Mouse (Mus musculus): Measurements from ENCODE around the gene Col4a2. TPM values are rescaled to one million over a fixed set of nuclear protein-coding genes. Genes with fewer than 3 reads are reported as not detected.

Gene Col4a2
- polyA plus RNA-seq, 1 experiment from 2014 or later = 44.5 TPM

DNA sequence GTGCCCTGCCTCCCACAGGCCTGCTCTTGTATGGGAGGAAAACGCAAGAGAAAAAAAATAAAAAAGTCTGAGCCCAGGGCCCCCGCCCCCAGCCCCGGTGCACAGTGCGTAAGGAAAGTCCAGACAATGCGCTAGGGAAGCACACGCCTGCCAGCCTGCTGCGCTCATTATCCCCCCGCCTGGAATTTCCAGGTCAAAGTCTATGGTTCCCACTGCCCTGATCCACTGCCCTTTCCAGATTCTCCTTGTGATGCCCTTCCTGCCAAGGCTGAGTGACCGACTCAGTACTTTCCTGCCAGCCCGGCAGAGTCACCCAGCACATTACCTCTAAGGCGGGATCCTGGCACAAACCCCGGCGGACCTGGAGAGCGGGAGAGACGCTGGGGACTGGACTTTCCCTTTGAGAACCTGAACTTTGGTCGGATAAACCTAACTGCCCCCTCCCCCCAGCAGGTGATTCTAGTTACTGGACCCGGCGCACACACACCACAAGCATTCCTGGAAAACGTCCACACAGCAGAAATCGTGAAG, 33.2 kb upstream of the Col4a2 start:
- WGBS = 41% methylated on average over 20 of the region's 20 CpGs
- no peak for TF ChIP-seq CTCF (IDR thresholded peaks at IDR 0.05; ENCODE audit: low read depth)
- peak; percentile 56 for ATAC-seq
- H3K27ac ChIP-seq (ENCODE audit: low read depth, low read length) = peak overlapping the region; percentile 61
- no peaks in the 10 kb centered on the region for H3K27me3 ChIP-seq (replicated peaks; ENCODE audit: control insufficient read depth, insufficient read depth, low read length)
- H3K9me3 ChIP-seq (ENCODE audit: control insufficient read depth) = no peaks in the 10 kb centered on the region
- peak overlapping the region; percentile 11; the same call in 1 of the 2 replicates for H3K4me3 ChIP-seq (ENCODE audit: low read depth, low read length)
- peak overlapping the region; percentile 52 for H3K4me2 ChIP-seq (replicated peaks; ENCODE audit: low read depth)
- H3K4me1 ChIP-seq (replicated peaks; ENCODE audit: control insufficient read depth, insufficient read depth, low read length) = no peaks in the 10 kb centered on the region
- no peak overlapping the region for H3K9ac ChIP-seq (ENCODE audit: low read depth, low read length)
- no peaks in the 10 kb centered on the region; the same call in 1 of the 2 replicates for H3K36me3 ChIP-seq (ENCODE audit: control insufficient read depth, insufficient read depth)

DNA sequence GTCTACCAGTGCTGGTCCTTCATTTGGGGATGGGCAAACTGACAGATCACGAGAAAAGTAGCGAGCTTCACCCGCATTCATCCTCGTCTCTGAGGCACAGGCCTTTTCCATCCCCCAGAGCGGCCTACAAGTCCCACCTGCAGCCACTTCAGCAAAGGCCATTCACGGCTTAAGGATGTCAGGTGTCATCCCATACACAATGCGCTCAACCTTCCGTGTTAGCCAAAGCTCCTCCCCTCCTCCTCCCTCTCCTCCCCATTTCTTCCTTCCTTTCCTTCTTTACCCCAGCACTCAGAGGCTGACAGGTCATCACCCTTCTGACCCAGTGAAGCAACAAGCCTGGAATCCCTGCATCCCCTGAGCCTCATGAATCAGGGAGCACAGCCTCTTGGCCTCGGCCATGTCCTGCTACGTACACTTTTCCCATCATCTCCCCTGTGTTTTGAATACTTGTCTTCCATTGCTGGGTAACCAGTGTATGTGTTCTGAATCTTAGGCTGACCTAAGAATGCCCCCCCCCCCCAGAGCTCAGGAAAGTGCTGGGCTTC, 31.8 kb upstream of the Col4a2 start:
- Histone ChIP-seq H3K4me1 (replicated peaks; ENCODE audit: control insufficient read depth, insufficient read depth, low read length) (no peaks in the 10 kb centered on the region), H3K4me3 (ENCODE audit: low read depth, low read length) (no peak overlapping the region)
- WGBS = 75% methylated on average over 10 of the region's 10 CpGs

DNA sequence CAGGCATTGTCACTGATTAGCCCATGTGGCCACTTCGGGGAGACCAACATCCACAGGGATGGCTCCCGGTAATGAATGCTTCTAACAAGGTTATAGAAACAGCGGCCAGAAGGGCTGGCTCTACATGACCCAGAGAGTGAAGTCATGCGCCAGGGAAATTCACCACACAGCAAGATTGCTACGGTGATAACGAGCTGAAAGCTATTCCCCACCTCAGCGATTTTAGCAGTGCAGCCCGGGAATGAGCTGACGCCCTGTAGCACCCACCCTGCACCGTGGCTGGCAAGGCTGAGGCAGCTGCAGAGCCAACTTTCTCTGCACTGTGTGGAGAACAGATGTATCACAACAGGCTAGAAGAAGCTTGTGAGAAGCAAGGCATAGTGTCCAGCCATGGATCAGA, 30.5 kb upstream of the Col4a2 start:
- TF ChIP-seq CTCF (IDR thresholded peaks at IDR 0.05; ENCODE audit: low read depth) = no peak
- no peaks in the 10 kb centered on the region for H3K4me1 ChIP-seq (replicated peaks; ENCODE audit: control insufficient read depth, insufficient read depth, low read length)
- 74% methylated on average over 10 of the region's 10 CpGs for WGBS
- H3K27ac ChIP-seq (ENCODE audit: low read depth, low read length) = no peak overlapping the region
- ATAC-seq = no peak
- no peak overlapping the region for H3K4me2 ChIP-seq (replicated peaks; ENCODE audit: low read depth)
- H3K4me3 ChIP-seq (ENCODE audit: low read depth, low read length) = no peak overlapping the region
- no peaks in the 10 kb centered on the region; the same call in 1 of the 2 replicates for H3K36me3 ChIP-seq (ENCODE audit: control insufficient read depth, insufficient read depth)
- no peak overlapping the region for H3K9ac ChIP-seq (ENCODE audit: low read depth, low read length)
- no peaks in the 10 kb centered on the region for H3K27me3 ChIP-seq (replicated peaks; ENCODE audit: control insufficient read depth, insufficient read depth, low read length)
- no peaks in the 10 kb centered on the region for H3K9me3 ChIP-seq (ENCODE audit: control insufficient read depth)

More for the DNA sequence above, 31.8 kb upstream of the Col4a2 start:
- Histone ChIP-seq H3K36me3 (ENCODE audit: control insufficient read depth, insufficient read depth) (no peaks in the 10 kb centered on the region; the same call in 1 of the 2 replicates), H3K27me3 (replicated peaks; ENCODE audit: control insufficient read depth, insufficient read depth, low read length) (no peaks in the 10 kb centered on the region), H3K27ac (ENCODE audit: low read depth, low read length) (no peak overlapping the region), H3K9ac (ENCODE audit: low read depth, low read length) (no peak overlapping the region), H3K9me3 (ENCODE audit: control insufficient read depth) (no peaks in the 10 kb centered on the region), H3K4me2 (replicated peaks; ENCODE audit: low read depth) (no peak overlapping the region)
- TF ChIP-seq CTCF (IDR thresholded peaks at IDR 0.05; ENCODE audit: low read depth) = no peak
- no peak for ATAC-seq

DNA sequence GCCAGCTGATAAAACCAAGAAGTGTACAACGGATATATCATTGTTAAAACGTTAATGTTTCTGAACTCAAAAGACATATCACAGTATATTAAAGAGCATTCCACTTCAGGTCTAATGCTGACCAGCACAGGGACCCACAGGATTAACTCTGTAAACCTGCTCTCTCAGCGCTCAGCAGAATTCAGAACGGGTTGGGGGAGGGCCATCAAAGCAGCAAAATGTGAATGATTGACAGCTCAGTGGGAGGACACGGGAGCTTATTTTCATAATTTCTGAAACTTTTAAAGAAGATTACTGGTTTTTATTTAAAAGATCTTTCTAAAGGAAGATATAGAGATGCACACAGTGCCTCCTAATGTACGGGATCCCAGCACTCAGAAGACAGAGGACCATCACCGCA, 29.9 kb upstream of the Col4a2 start:
- Histone ChIP-seq H3K4me1 (replicated peaks; ENCODE audit: control insufficient read depth, insufficient read depth, low read length) (no peaks in the 10 kb centered on the region), H3K9me3 (ENCODE audit: control insufficient read depth) (no peaks in the 10 kb centered on the region), H3K36me3 (ENCODE audit: control insufficient read depth, insufficient read depth) (no peaks in the 10 kb centered on the region; the same call in 1 of the 2 replicates), H3K27ac (ENCODE audit: low read depth, low read length) (no peak overlapping the region), H3K4me2 (replicated peaks; ENCODE audit: low read depth) (no peak overlapping the region), H3K9ac (ENCODE audit: low read depth, low read length) (no peak overlapping the region), H3K27me3 (replicated peaks; ENCODE audit: control insufficient read depth, insufficient read depth, low read length) (no peaks in the 10 kb centered on the region), H3K4me3 (ENCODE audit: low read depth, low read length) (no peak overlapping the region)
- ATAC-seq = no peak
- no peak for TF ChIP-seq CTCF (IDR thresholded peaks at IDR 0.05; ENCODE audit: low read depth)
- WGBS = 75% methylated on average over 7 of the region's 7 CpGs

DNA sequence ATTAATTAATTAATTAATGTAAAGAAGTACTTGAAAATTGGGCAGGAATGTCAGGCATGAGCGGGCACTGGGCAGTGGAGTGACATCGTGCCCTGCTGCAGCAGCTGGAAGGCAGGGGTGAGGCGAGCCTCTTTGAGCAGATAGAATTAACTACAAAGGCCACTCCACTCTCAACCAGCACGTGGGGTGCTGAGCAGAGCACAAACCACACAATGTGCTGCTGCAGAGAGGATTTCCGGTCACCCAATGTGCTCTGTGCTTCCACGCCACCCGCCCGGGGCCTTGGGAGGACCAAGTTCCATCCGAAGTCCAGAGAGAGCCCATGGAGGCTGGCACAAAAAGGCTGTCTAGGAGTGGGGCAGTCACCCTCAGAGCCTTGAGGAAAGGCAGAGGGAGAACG, 29.4 kb upstream of the Col4a2 start:
- no peak overlapping the region for H3K4me3 ChIP-seq (ENCODE audit: low read depth, low read length)
- TF ChIP-seq CTCF (IDR thresholded peaks at IDR 0.05; ENCODE audit: low read depth) = no peak
- no peak overlapping the region for H3K27ac ChIP-seq (ENCODE audit: low read depth, low read length)
- H3K9ac ChIP-seq (ENCODE audit: low read depth, low read length) = no peak overlapping the region
- ATAC-seq = no peak
- H3K4me2 ChIP-seq (replicated peaks; ENCODE audit: low read depth) = no peak overlapping the region
- H3K27me3 ChIP-seq (replicated peaks; ENCODE audit: control insufficient read depth, insufficient read depth, low read length) = no peaks in the 10 kb centered on the region
- no peaks in the 10 kb centered on the region for H3K4me1 ChIP-seq (replicated peaks; ENCODE audit: control insufficient read depth, insufficient read depth, low read length)
- 69% methylated on average over 10 of the region's 10 CpGs for WGBS
- H3K9me3 ChIP-seq (ENCODE audit: control insufficient read depth) = no peaks in the 10 kb centered on the region
- H3K36me3 ChIP-seq (ENCODE audit: control insufficient read depth, insufficient read depth) = no peaks in the 10 kb centered on the region; the same call in 1 of the 2 replicates

DNA sequence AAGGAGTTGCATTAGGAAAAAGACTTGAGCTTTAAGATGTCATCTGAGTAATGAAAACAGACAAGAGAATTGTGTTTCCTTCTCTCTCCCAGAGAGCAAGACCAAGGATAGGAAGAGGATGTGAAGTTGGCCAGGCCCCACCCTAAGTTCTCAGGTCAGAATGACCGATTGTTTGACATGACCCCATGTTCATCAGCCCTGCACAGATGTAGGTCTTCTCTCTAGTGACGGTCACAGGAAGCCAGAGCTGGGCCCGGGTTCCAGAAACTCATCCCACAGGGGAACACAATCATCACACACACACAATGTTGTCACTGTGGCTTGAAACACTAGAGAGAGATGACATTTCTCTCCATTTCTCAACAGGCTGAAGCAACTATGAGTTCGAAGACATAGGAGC, 27.2 kb upstream of the Col4a2 start:
- no peak overlapping the region for H3K27ac ChIP-seq (ENCODE audit: low read depth, low read length)
- no peak overlapping the region for H3K4me3 ChIP-seq (ENCODE audit: low read depth, low read length)
- TF ChIP-seq CTCF (IDR thresholded peaks at IDR 0.05; ENCODE audit: low read depth) = no peak
- no peak overlapping the region for H3K4me2 ChIP-seq (replicated peaks; ENCODE audit: low read depth)
- ATAC-seq = no peak
- H3K9me3 ChIP-seq (ENCODE audit: control insufficient read depth) = no peaks in the 10 kb centered on the region
- H3K9ac ChIP-seq (ENCODE audit: low read depth, low read length) = no peak overlapping the region
- 70% methylated on average over 4 of the region's 4 CpGs for WGBS
- no peaks in the 10 kb centered on the region for H3K4me1 ChIP-seq (replicated peaks; ENCODE audit: control insufficient read depth, insufficient read depth, low read length)
- no peaks in the 10 kb centered on the region; the same call in 1 of the 2 replicates for H3K36me3 ChIP-seq (ENCODE audit: control insufficient read depth, insufficient read depth)
- no peaks in the 10 kb centered on the region for H3K27me3 ChIP-seq (replicated peaks; ENCODE audit: control insufficient read depth, insufficient read depth, low read length)
